Mouse (Mus musculus) gastrocnemius, postnatal 10 days (tissue): Measurements from ENCODE around the gene Meltf. TPM values are rescaled to one million over a fixed set of nuclear protein-coding genes. Genes with fewer than 3 reads are reported as not detected.

Experiments
- DNase-seq: peaks from one replicate; pipeline ENCODE4 v3.0.0; 2021; ENCODE audit warnings: mixed read lengths
- long read RNA-seq, 2 experiments: library from polyadenylated mRNA; stranded (forward); transcript quantifications; one replicate each; pipeline ENCODE4 v2.0.0; 2021
- total RNA-seq, 2 experiments: library from RNA; stranded (reverse); gene quantifications; 2 replicates each; pipeline ENCODE4 v1.2.3; 2021

Gene Meltf
- under 1 TPM in 1 of 2 experiments, not detected in 1; 0.05 TPM for total RNA-seq
- long read RNA-seq, experiment 1: 0 reads
- long read RNA-seq, experiment 2: 0 reads

GRCm38 (mm10) chr16:31878573-31879257 lies at the start of gene Meltf:
Meltf (plus strand) TSS chr16:31878810.
- DNase-seq: peak; percentile 86

GRCm38 (mm10) chr16:31830726-31831125 lies 47.9 kb upstream of the Meltf start:
- peak; percentile 14 for DNase-seq

- no peak for DNase-seq
These were observed 45.8 kb upstream of the Meltf start for GRCm38 (mm10) chr16:31832630-31833422.

GRCm38 (mm10) chr16:31834011-31834584 lies 44.5 kb upstream of the Meltf start:
- DNase-seq: no peak

- no peak for DNase-seq
These were observed 43.8 kb upstream of the Meltf start for GRCm38 (mm10) chr16:31834662-31835318.

- no peak for DNase-seq
These were observed 41.2 kb upstream of the Meltf start for GRCm38 (mm10) chr16:31837362-31837761.

GRCm38 (mm10) chr16:31844246-31844645 lies 34.4 kb upstream of the Meltf start:
- no peak for DNase-seq

- DNase-seq: no peak
These were observed 31.8 kb upstream of the Meltf start for GRCm38 (mm10) chr16:31846763-31847162.

GRCm38 (mm10) chr16:31863920-31864319 lies 14.7 kb upstream of the Meltf start:
- no peak for DNase-seq

GRCm38 (mm10) chr16:31865242-31865641 lies 13.4 kb upstream of the Meltf start:
- DNase-seq: no peak

- no peak for DNase-seq
These were observed 11.7 kb upstream of the Meltf start for GRCm38 (mm10) chr16:31866911-31867310.

- no peak for DNase-seq
These were observed 10.9 kb upstream of the Meltf start for GRCm38 (mm10) chr16:31867736-31868135.

GRCm38 (mm10) chr16:31873721-31874120 lies 4.9 kb upstream of the Meltf start:
- DNase-seq: no peak

GRCm38 (mm10) chr16:31875391-31875790 lies 3.2 kb upstream of the Meltf start:
- DNase-seq: no peak

- DNase-seq: no peak
These were observed 2.2 kb upstream of the Meltf start for GRCm38 (mm10) chr16:31876386-31876785.

GRCm38 (mm10) chr16:31878052-31878451 lies 558 bp upstream of the Meltf start:
- DNase-seq: no peak

- no peak for DNase-seq
These were observed 1.7 kb downstream of the Meltf start for GRCm38 (mm10) chr16:31880146-31880840.

GRCm38 (mm10) chr16:31882381-31882908 lies 3.8 kb downstream of the Meltf start:
- no peak for DNase-seq

GRCm38 (mm10) chr16:31883302-31883701 lies 4.7 kb downstream of the Meltf start:
- no peak for DNase-seq

GRCm38 (mm10) chr16:31883902-31884301 lies 5.3 kb downstream of the Meltf start:
- no peak for DNase-seq

GRCm38 (mm10) chr16:31890907-31891306 lies 12.3 kb downstream of the Meltf start:
- no peak for DNase-seq
